Comparison of ENCODE assay signal across 49 mouse cellular contexts in the genomic region with DNA sequence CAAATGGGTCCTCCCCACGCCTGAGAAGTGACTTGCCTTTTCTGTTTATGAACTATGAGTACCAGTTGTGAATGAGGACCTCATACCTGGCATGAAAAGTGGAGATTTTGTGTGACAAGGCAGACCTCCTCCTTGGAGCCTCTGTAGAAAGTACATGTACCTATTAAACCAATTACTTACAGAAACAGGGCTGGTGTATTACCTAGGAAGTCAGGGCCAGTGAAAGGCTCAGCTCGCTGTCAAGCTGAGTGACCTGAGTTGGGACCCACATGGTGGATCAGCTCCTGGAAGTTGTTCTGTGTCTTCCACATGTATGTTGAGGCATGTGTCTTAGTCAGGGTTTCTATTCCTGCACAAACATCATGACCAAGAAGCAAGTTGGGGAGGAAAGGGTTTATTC. TPM values are rescaled to one million over a fixed set of nuclear protein-coding genes. Genes with fewer than 3 reads are reported as not detected.
"Had no signal": no experiment of that assay in that cellular context is flagged by ENCODE, and none has a peak within 500 bp of the region (broad histone marks: within the 10 kb centered on the region; RNA-seq: fewer than 3 reads in every experiment).

No protein-coding gene starts in this region.

- H3K27ac ChIP-seq: heart, embryonic 10.5 days; heart, embryonic 13.5 days; heart, embryonic 15.5 days; hindbrain, embryonic 10.5 days; hindbrain, embryonic 12.5 days; hindbrain, embryonic 13.5 days; hindbrain, embryonic 14.5 days; hindbrain, embryonic 15.5 days; hindbrain, postnatal 0 days; intestine, embryonic 15.5 days; kidney, embryonic 15.5 days; kidney, postnatal 0 days; layer of hippocampus, adult 2 months had no signal

- H3K9me3 ChIP-seq: heart, embryonic 10.5 days; heart, embryonic 12.5 days; heart, embryonic 13.5 days; heart, embryonic 15.5 days; hindbrain, embryonic 10.5 days; hindbrain, embryonic 12.5 days; hindbrain, embryonic 13.5 days; hindbrain, embryonic 15.5 days; intestine, embryonic 15.5 days; kidney, embryonic 15.5 days had no signal

- H3K4me3 ChIP-seq: heart, embryonic 10.5 days; heart, embryonic 12.5 days; heart, embryonic 13.5 days; heart, embryonic 15.5 days; hindbrain, embryonic 10.5 days; hindbrain, embryonic 12.5 days; hindbrain, embryonic 13.5 days; hindbrain, embryonic 15.5 days; intestine, embryonic 15.5 days; kidney, embryonic 15.5 days; layer of hippocampus, adult 2 months had no signal

- H3K9ac ChIP-seq: heart, embryonic 12.5 days; heart, embryonic 13.5 days; heart, embryonic 15.5 days; hindbrain, embryonic 12.5 days; hindbrain, embryonic 13.5 days; hindbrain, embryonic 14.5 days; hindbrain, embryonic 15.5 days; intestine, embryonic 15.5 days; kidney, embryonic 15.5 days had no signal

- DNase-seq: heart, postnatal 10 days; heart, postnatal 14 days; heart, postnatal 36 days; heart, postnatal 4 days; kidney, adult 11 months; kidney, adult 18-20 months; kidney, adult 2 months; kidney, adult 8-10 months; kidney, adult 9 months; kidney, postnatal 10 days; kidney, postnatal 14 days; kidney, postnatal 25 days; kidney, postnatal 36 days; kidney, postnatal 4 days; layer of hippocampus, adult 9-11 months; layer of hippocampus, postnatal 36 days had no signal

- H3K4me2 ChIP-seq: heart, embryonic 11.5 days; heart, embryonic 12.5 days; heart, embryonic 13.5 days; heart, embryonic 15.5 days; hindbrain, embryonic 12.5 days; hindbrain, embryonic 13.5 days; hindbrain, embryonic 14.5 days; hindbrain, embryonic 15.5 days; intestine, embryonic 15.5 days; kidney, embryonic 15.5 days had no signal

- H3K27me3 ChIP-seq: heart, embryonic 12.5 days; heart, embryonic 13.5 days; heart, embryonic 15.5 days; hindbrain, embryonic 12.5 days; hindbrain, embryonic 13.5 days; hindbrain, embryonic 15.5 days; intestine, embryonic 15.5 days; kidney, embryonic 15.5 days had no signal

- H3K36me3 ChIP-seq: heart, embryonic 10.5 days; heart, embryonic 15.5 days; hindbrain, embryonic 12.5 days; hindbrain, embryonic 13.5 days; hindbrain, embryonic 15.5 days; intestine, embryonic 15.5 days; kidney, embryonic 15.5 days had no signal

- ATAC-seq: hindbrain, embryonic 16.5 days; hindbrain, postnatal 0 days; inflammation-experienced regulatory T-cells, adult 6 months; intestine, embryonic 15.5 days; intestine, embryonic 16.5 days; intestine, postnatal 0 days had no signal

RNA-seq across cellular contexts. Expression of a gene that starts 21.7 kb away (rescaled TPM):
- total RNA-seq: heart, postnatal 10 days; heart, postnatal 25 days; heart, postnatal 36 days; heart, postnatal 4 days had no signal
- polyA plus RNA-seq: heart, embryonic 13.5 days; heart, embryonic 15.5 days; inflammation-experienced regulatory T-cells, adult 6 months had no signal

RNA-seq across cellular contexts. Expression of a gene that starts 37.2 kb away (rescaled TPM):
- total RNA-seq: hematopoietic stem cell, adult 5-6 weeks had no signal
- polyA plus RNA-seq: heart, embryonic 11.5 days; inflammation-experienced regulatory T-cells, adult 6 months had no signal

RNA-seq across cellular contexts. Expression of a gene that starts 55.2 kb away (rescaled TPM):
- total RNA-seq: heart, postnatal 10 days; heart, postnatal 25 days; heart, postnatal 36 days; heart, postnatal 4 days; hematopoietic stem cell, adult 5-6 weeks; hindbrain, postnatal 0 days; layer of hippocampus, adult 18-20 months; layer of hippocampus, adult 2 months; layer of hippocampus, adult 8-10 months; layer of hippocampus, postnatal 10 days; layer of hippocampus, postnatal 14 days; layer of hippocampus, postnatal 25 days; layer of hippocampus, postnatal 36 days; left cerebral cortex, adult 18-20 months had no signal
- polyA plus RNA-seq: heart, embryonic 10.5 days; heart, embryonic 11.5 days; heart, embryonic 12.5 days; heart, embryonic 13.5 days; heart, embryonic 14.5 days; heart, embryonic 15.5 days; heart, postnatal 0 days; hindbrain, embryonic 10.5 days; hindbrain, embryonic 11.5 days; hindbrain, embryonic 12.5 days; hindbrain, embryonic 13.5 days; hindbrain, embryonic 14.5 days; hindbrain, embryonic 15.5 days; hindbrain, embryonic 16.5 days; hindbrain, postnatal 0 days; inflammation-experienced regulatory T-cells, adult 6 months; intestine, embryonic 14.5 days; intestine, embryonic 15.5 days; intestine, embryonic 16.5 days; kidney, embryonic 14.5 days; kidney, embryonic 16.5 days; kidney, postnatal 0 days had no signal
